Mouse (Mus musculus) hindbrain, embryonic 16.5 days (tissue): ENCODE measurements around the gene Map3k20. TPM values are rescaled to one million over a fixed set of nuclear protein-coding genes. Genes with fewer than 3 reads are reported as not detected.

Experiments
- ATAC-seq: fragments of 200-750 bp; cut with Nextera tagmentation; 2 replicates; pipeline ENCODE4 v1.8.0; 2017; ENCODE audit warnings: moderate TSS enrichment, moderate library complexity
- H3K27ac ChIP-seq: fragments of 300-500 bp; sonication (generic); 2 replicates; pipeline ENCODE4 v1.5.1; 2014; ENCODE audit warnings: low read depth, mild to moderate bottlenecking, control low read depth, low read length, moderate library complexity
- H3K27me3 ChIP-seq: fragments of 300-500 bp; sonication (generic); replicated peaks from 2 replicates; pipeline ENCODE4 v1.6.1; 2014; ENCODE audit warnings: low read length; ENCODE audit not compliant: control insufficient read depth, insufficient read depth
- H3K36me3 ChIP-seq: fragments of 300-500 bp; sonication (generic); 2 replicates; pipeline ENCODE4 v1.6.1; 2014; ENCODE audit warnings: mild to moderate bottlenecking, low read length, moderate library complexity, mixed read lengths; ENCODE audit not compliant: control insufficient read depth, insufficient read depth
- H3K4me1 ChIP-seq: fragments of 300-500 bp; sonication (generic); 2 replicates; pipeline ENCODE4 v1.6.1; 2014; ENCODE audit warnings: low read depth, low read length; ENCODE audit not compliant: control insufficient read depth, insufficient read depth
- H3K4me2 ChIP-seq: fragments of 300-500 bp; sonication (generic); 2 replicates; pipeline ENCODE4 v1.6.1; 2014; ENCODE audit warnings: mild to moderate bottlenecking, low read length, control low read depth, moderate library complexity
- H3K4me3 ChIP-seq: fragments of 300-500 bp; sonication (generic); 2 replicates; pipeline ENCODE4 v1.5.1; 2014; ENCODE audit warnings: mild to moderate bottlenecking, low read length, control low read depth, moderate library complexity
- H3K9ac ChIP-seq: fragments of 300-500 bp; sonication (generic); 2 replicates; pipeline ENCODE4 v1.6.1; 2014; ENCODE audit warnings: low read depth, mild to moderate bottlenecking, control low read depth, low read length, moderate library complexity
- H3K9me3 ChIP-seq: fragments of 300-500 bp; sonication (generic); 2 replicates; pipeline ENCODE4 v1.6.1; 2014; ENCODE audit warnings: mild to moderate bottlenecking, low read length, moderate library complexity; ENCODE audit not compliant: control insufficient read depth
- WGBS: fragments of 180-500 bp; shearing (Covaris S2); extraction: QIAGEN DNeasy Blood & Tissue Kit; methylation state at CpG from one replicate; pipeline ENCODE4 v1.1.7; 2014; 5-methylcytosine and 5-hydroxymethylcytosine counted together
- polyA plus RNA-seq: library from polyadenylated mRNA; unstranded; fragments of >200 nt; fragmentation: Nextera tagmentation; extraction: Ambion mirVana; gene quantifications from 2 replicates; pipeline ENCODE4 v1.2.1, GENCODE M21; 2015

Map3k20 gene
- polyA plus RNA-seq, 1 experiment from 2014 or later = 3.3 TPM

- H3K4me3 ChIP-seq = no peak overlapping the region
- H3K9me3 ChIP-seq = no peaks in the 10 kb centered on the region
- H3K27ac ChIP-seq = no peak overlapping the region
- no peaks in the 10 kb centered on the region for H3K36me3 ChIP-seq
- no peaks in the 10 kb centered on the region for H3K4me1 ChIP-seq
- no peak overlapping the region for H3K9ac ChIP-seq
- H3K4me2 ChIP-seq = no peak overlapping the region
- H3K27me3 ChIP-seq = no peaks in the 10 kb centered on the region
- ATAC-seq = no peak
- WGBS = 84% methylated on average over 3 of the region's 3 CpGs
Observed at GRCm38 (mm10) chr2:72375877-72376276, 90.4 kb downstream of the Map3k20 start.

DNA sequence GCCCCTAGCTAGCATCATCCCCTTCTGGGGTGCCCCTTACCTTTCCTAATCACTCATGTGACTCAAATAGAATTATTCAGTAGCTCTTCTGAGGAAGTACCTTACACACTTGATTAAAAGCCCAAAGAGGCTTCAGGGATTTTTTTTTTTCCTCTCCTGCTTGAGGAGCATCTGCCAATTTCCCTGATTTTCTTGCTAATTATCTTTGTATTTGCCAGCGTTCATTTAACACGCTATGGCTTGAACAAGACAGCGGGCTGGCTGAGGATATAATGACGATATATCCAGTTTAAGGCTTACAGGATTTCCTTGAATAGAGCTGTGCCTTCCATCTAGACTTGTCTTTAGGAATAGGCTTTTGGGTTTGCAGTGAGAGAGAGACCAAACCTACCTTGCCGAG is 91.5 kb downstream of the Map3k20 start:
- ATAC-seq = no peak
- no peak overlapping the region for H3K27ac ChIP-seq
- no peaks in the 10 kb centered on the region for H3K9me3 ChIP-seq
- no peak overlapping the region for H3K4me2 ChIP-seq
- no peaks in the 10 kb centered on the region for H3K4me1 ChIP-seq
- H3K36me3 ChIP-seq = no peaks in the 10 kb centered on the region
- 69% methylated on average over 5 of the region's 5 CpGs for WGBS
- H3K9ac ChIP-seq = no peak overlapping the region
- H3K27me3 ChIP-seq = no peaks in the 10 kb centered on the region
- H3K4me3 ChIP-seq = no peak overlapping the region

GRCm38 (mm10) chr2:72379425-72379824 is 94.0 kb downstream of the Map3k20 start:
- no peaks in the 10 kb centered on the region for H3K27me3 ChIP-seq
- H3K4me1 ChIP-seq = no peaks in the 10 kb centered on the region; the same call in 1 of the 2 replicates
- no peak overlapping the region for H3K4me2 ChIP-seq
- no peak overlapping the region for H3K27ac ChIP-seq
- ATAC-seq = no peak
- H3K4me3 ChIP-seq = no peak overlapping the region
- no peak overlapping the region for H3K9ac ChIP-seq
- no peaks in the 10 kb centered on the region for H3K36me3 ChIP-seq
- WGBS = 98% methylated on average over 11 of the region's 11 CpGs
- no peaks in the 10 kb centered on the region for H3K9me3 ChIP-seq

GRCm38 (mm10) chr2:72382662-72383061 is 97.2 kb downstream of the Map3k20 start:
- Histone ChIP-seq H3K4me1 (no peaks in the 10 kb centered on the region; the same call in 1 of the 2 replicates), H3K9ac (no peak overlapping the region), H3K9me3 (no peaks in the 10 kb centered on the region), H3K4me3 (no peak overlapping the region), H3K27ac (no peak overlapping the region), H3K4me2 (no peak overlapping the region), H3K36me3 (no peaks in the 10 kb centered on the region), H3K27me3 (no peaks in the 10 kb centered on the region)
- WGBS = 81% methylated on average over 6 of the region's 6 CpGs
- ATAC-seq = no peak

- Histone ChIP-seq H3K36me3 (no peaks in the 10 kb centered on the region), H3K4me3 (no peak overlapping the region), H3K9ac (no peak overlapping the region), H3K4me2 (no peak overlapping the region), H3K4me1 (no peaks in the 10 kb centered on the region; the same call in 1 of the 2 replicates), H3K27me3 (no peaks in the 10 kb centered on the region), H3K27ac (no peak overlapping the region), H3K9me3 (no peaks in the 10 kb centered on the region)
- no peak for ATAC-seq
- 74% methylated on average over 11 of the region's 11 CpGs for WGBS
Observed at GRCm38 (mm10) chr2:72383321-72383720, 97.9 kb downstream of the Map3k20 start.

DNA sequence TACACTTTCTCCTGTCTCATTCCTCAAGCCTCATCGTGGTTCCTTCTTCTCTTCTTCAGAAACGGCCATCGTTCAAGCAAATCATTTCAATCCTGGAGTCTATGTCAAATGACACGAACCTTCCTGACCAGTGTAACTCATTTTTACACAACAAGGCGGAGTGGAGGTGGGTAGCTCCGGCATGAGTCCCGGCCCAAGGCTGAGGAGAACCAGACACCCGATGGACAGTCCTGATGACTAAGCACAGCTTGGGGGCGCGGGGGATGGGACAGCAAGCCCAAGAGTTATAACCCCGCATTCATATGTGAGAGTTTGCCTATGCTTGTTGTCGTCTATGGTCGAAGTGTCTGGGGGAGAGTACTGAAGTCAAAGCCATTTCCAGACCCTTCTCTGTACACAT is 104.0 kb downstream of the Map3k20 start:
- Histone ChIP-seq H3K27me3 (no peaks in the 10 kb centered on the region), H3K36me3 (no peaks in the 10 kb centered on the region), H3K9ac (no peak overlapping the region), H3K4me2 (no peak overlapping the region), H3K27ac (no peak overlapping the region), H3K9me3 (no peaks in the 10 kb centered on the region), H3K4me1 (no peaks in the 10 kb centered on the region), H3K4me3 (no peak overlapping the region)
- WGBS = 94% methylated on average over 13 of the region's 13 CpGs
- no peak for ATAC-seq

GRCm38 (mm10) chr2:72389942-72390341 is 104.5 kb downstream of the Map3k20 start:
- Histone ChIP-seq H3K27ac (no peak overlapping the region), H3K4me1 (no peaks in the 10 kb centered on the region), H3K36me3 (no peaks in the 10 kb centered on the region), H3K4me3 (no peak overlapping the region), H3K4me2 (no peak overlapping the region), H3K9me3 (no peaks in the 10 kb centered on the region), H3K9ac (no peak overlapping the region), H3K27me3 (no peaks in the 10 kb centered on the region)
- no peak for ATAC-seq
- 25% methylated on average over 9 of the region's 9 CpGs for WGBS

GRCm38 (mm10) chr2:72390474-72390873 is 105.0 kb downstream of the Map3k20 start:
- no peak for ATAC-seq
- Histone ChIP-seq H3K9me3 (no peaks in the 10 kb centered on the region), H3K27ac (no peak overlapping the region), H3K36me3 (no peaks in the 10 kb centered on the region), H3K4me3 (no peak overlapping the region), H3K4me2 (no peak overlapping the region), H3K9ac (no peak overlapping the region), H3K27me3 (no peaks in the 10 kb centered on the region), H3K4me1 (no peaks in the 10 kb centered on the region)
- 79% methylated on average over 6 of the region's 6 CpGs for whole genome bisulfite sequencing

DNA sequence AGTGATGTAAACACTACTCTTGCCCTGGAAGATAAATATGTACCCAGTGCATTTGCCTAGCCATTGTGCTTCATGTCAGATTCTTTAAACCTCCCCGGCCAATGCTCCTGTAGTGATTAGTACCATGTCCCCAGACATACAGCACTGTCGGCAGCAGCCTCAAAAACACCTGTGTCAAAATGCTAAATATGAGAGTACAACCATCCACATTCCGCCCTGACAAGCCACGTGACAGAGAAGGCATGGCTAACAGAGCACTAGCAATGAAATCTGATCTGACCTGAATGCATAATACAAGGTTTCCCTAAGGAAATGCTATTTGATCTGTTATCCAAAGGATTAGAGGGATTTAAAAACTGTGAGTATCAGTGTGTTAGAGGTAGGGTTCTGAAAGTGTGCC is 105.6 kb downstream of the Map3k20 start:
- no peak overlapping the region for H3K4me2 ChIP-seq
- no peak overlapping the region for H3K27ac ChIP-seq
- H3K4me3 ChIP-seq = no peak overlapping the region
- no peak overlapping the region for H3K9ac ChIP-seq
- no peak for ATAC-seq
- 56% methylated on average over 4 of the region's 4 CpGs for WGBS
- no peaks in the 10 kb centered on the region for H3K4me1 ChIP-seq
- no peaks in the 10 kb centered on the region for H3K9me3 ChIP-seq
- H3K36me3 ChIP-seq = no peaks in the 10 kb centered on the region
- H3K27me3 ChIP-seq = no peaks in the 10 kb centered on the region

GRCm38 (mm10) chr2:72391721-72392120 is 106.3 kb downstream of the Map3k20 start:
- H3K27ac ChIP-seq = no peak overlapping the region
- H3K9me3 ChIP-seq = no peaks in the 10 kb centered on the region
- no peaks in the 10 kb centered on the region for H3K4me1 ChIP-seq
- no peaks in the 10 kb centered on the region for H3K27me3 ChIP-seq
- H3K36me3 ChIP-seq = no peaks in the 10 kb centered on the region
- no peak overlapping the region for H3K4me2 ChIP-seq
- no peak overlapping the region for H3K9ac ChIP-seq
- ATAC-seq = no peak
- H3K4me3 ChIP-seq = no peak overlapping the region
- WGBS = 86% methylated on average over 2 of the region's 2 CpGs
